18 mouse cellular contexts compared by ENCODE assay signal in the genomic region with DNA sequence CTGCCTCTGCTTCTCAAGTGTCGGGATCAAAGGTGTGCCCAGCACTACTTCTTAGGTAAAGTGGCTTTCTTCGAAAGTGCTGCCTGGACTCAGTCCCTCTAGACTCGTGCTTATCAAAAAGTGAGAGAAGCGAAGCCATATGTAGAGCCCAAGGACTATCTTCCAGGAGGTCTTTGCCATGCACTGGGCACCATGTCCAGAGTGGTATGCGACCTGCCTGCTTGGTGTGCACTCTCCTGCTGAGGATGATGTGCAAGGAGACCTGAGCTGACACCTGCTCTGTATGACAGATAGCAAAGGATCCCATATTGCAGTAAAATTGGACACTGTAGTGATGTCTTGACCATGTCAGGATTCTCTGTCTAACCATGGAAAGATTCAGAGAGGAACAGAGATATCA.
DNase-seq lines count a peak whose midpoint lies in the region; ATAC-seq and TF ChIP-seq lines count a peak whose summit lies in the region.
"Had no signal": no experiment of that assay in that cellular context is flagged by ENCODE, and none has a peak within 500 bp of the region (broad histone marks: within the 10 kb centered on the region; RNA-seq: fewer than 3 reads in every experiment).

No protein-coding gene starts in this region.

- intact Hi-C loops in left cerebral cortex, adult 2 months (cut with DNase I): loop anchor here (5.0 to 10.0 kb wide), 2 partner anchors 238 to 330 kb away; a partner anchor contains a TSS
- intact Hi-C loops in left cerebral cortex, postnatal 10 days (cut with DNase I): no loop called here

- TF ChIP-seq POLR2A in cerebellum, adult 2 months (IDR thresholded peaks at IDR 0.05; ENCODE audit: borderline replicate concordance, insufficient read depth, low read length): no peak

- no peak for DNase-seq in cerebellum, adult 2 months
- no peak for DNase-seq in cerebellum, adult 8-10 months
- no peak for DNase-seq in forebrain, postnatal 0 days
- no peak for DNase-seq in left cerebral cortex, adult 2 months (ENCODE audit: extremely low spot score in 1 of 2, low spot score in 2 of 2)
- DNase-seq in left cerebral cortex, postnatal 10 days (ENCODE audit: extremely low spot score in 1 of 2, low spot score in 2 of 2): no peak
- DNase-seq: embryo, embryonic 11 days; gastrocnemius, postnatal 36 days; heart, adult 11 months; heart, postnatal 36 days; kidney, adult 2 months had no signal

- peaks cover 14% of the 10 kb centered on the region for H3K4me1 ChIP-seq in cerebellum, adult 2 months (ENCODE audit: control insufficient read depth, insufficient read depth, low read length)
- H3K4me1 ChIP-seq in forebrain, postnatal 0 days (ENCODE audit: insufficient read depth): no peaks in the 10 kb centered on the region
- H3K4me1 ChIP-seq in forebrain, embryonic 12.5 days: no peaks in the 10 kb centered on the region
- H3K4me1 ChIP-seq: embryonic facial prominence, embryonic 15.5 days; forebrain, embryonic 10.5 days; heart, embryonic 13.5 days had no signal

- no peaks in the 10 kb centered on the region for H3K9me3 ChIP-seq in forebrain, postnatal 0 days (ENCODE audit: low read length)
- H3K9me3 ChIP-seq in forebrain, embryonic 12.5 days: no peaks in the 10 kb centered on the region
- H3K9me3 ChIP-seq: embryonic facial prominence, embryonic 15.5 days; forebrain, embryonic 10.5 days had no signal

- 40% methylated on average over 5 of the region's 5 CpGs for WGBS in cerebellum, adult 2 months
- 89% methylated on average over 5 of the region's 5 CpGs for WGBS in forebrain, postnatal 0 days
- 82% methylated on average over 5 of the region's 5 CpGs for WGBS in forebrain, embryonic 12.5 days

- no peak overlapping the region for H3K9ac ChIP-seq in forebrain, postnatal 0 days
- H3K9ac ChIP-seq in forebrain, embryonic 12.5 days: no peak overlapping the region
- H3K9ac ChIP-seq: embryonic facial prominence, embryonic 15.5 days; heart, embryonic 13.5 days had no signal

- no peaks in the 10 kb centered on the region for H3K27me3 ChIP-seq in cerebellum, adult 2 months (ENCODE audit: control insufficient read depth, insufficient read depth, low read length)
- no peaks in the 10 kb centered on the region for H3K27me3 ChIP-seq in forebrain, postnatal 0 days (ENCODE audit: insufficient read depth, low read length)
- no peaks in the 10 kb centered on the region for H3K27me3 ChIP-seq in forebrain, embryonic 12.5 days
- H3K27me3 ChIP-seq: embryonic facial prominence, embryonic 15.5 days; heart, embryonic 13.5 days; Patski had no signal

- no peak overlapping the region for H3K4me2 ChIP-seq in forebrain, postnatal 0 days (ENCODE audit: low read depth)
- H3K4me2 ChIP-seq in forebrain, embryonic 12.5 days: no peak overlapping the region
- H3K4me2 ChIP-seq: embryonic facial prominence, embryonic 15.5 days; heart, embryonic 13.5 days had no signal

- H3K27ac ChIP-seq in cerebellum, adult 2 months (ENCODE audit: insufficient read depth, low read length): peak overlapping the region; percentile 99
- peak overlapping the region; percentile 23; the same call in 1 of the 2 replicates for H3K27ac ChIP-seq in forebrain, postnatal 0 days (ENCODE audit: low read depth, low read length)
- H3K27ac ChIP-seq in forebrain, embryonic 12.5 days: no peak overlapping the region
- H3K27ac ChIP-seq in left cerebral cortex, adult 2 months: peak overlapping the region; percentile 82
- H3K27ac ChIP-seq: embryonic facial prominence, embryonic 15.5 days; forebrain, embryonic 10.5 days; heart, embryonic 13.5 days had no signal

- no peak for TF ChIP-seq CTCF in cerebellum, adult 2 months (IDR thresholded peaks at IDR 0.05; ENCODE audit: borderline replicate concordance, insufficient read depth, low read depth, low read length)
- TF ChIP-seq CTCF in forebrain, postnatal 0 days (IDR thresholded peaks at IDR 0.05; ENCODE audit: low read depth): no peak
- no peak for TF ChIP-seq CTCF in left cerebral cortex, adult 2 months (IDR thresholded peaks at IDR 0.05)

- H3K36me3 ChIP-seq in forebrain, postnatal 0 days (ENCODE audit: insufficient read depth): no peaks in the 10 kb centered on the region
- H3K36me3 ChIP-seq in forebrain, embryonic 12.5 days (replicated peaks): no peaks in the 10 kb centered on the region
- H3K36me3 ChIP-seq: embryonic facial prominence, embryonic 15.5 days; forebrain, embryonic 10.5 days; heart, embryonic 13.5 days had no signal

- H3K4me3 ChIP-seq in cerebellum, adult 2 months (replicated peaks; ENCODE audit: insufficient read depth, low read depth, low read length): no peak overlapping the region
- H3K4me3 ChIP-seq in forebrain, postnatal 0 days (ENCODE audit: low read depth, low read length): no peak overlapping the region
- H3K4me3 ChIP-seq in forebrain, embryonic 12.5 days (replicated peaks): no peak overlapping the region
- no peak overlapping the region for H3K4me3 ChIP-seq in left cerebral cortex, adult 2 months
- H3K4me3 ChIP-seq: embryonic facial prominence, embryonic 15.5 days; erythroblast, embryonic 14.5 days; forebrain, embryonic 10.5 days; heart, embryonic 13.5 days had no signal

- ATAC-seq in forebrain, postnatal 0 days: no peak
- no peak for ATAC-seq in forebrain, embryonic 12.5 days (ENCODE audit: low FRiP score)
- ATAC-seq: activated CD4-positive, CD25-positive, alpha-beta regulatory T cell, adult 4 months; intestine, embryonic 16.5 days; Patski had no signal
